Mouse (Mus musculus) ES-E14 (cell line): ENCODE data around the gene Sbno1. TPM values are rescaled to one million over a fixed set of nuclear protein-coding genes. Genes with fewer than 3 reads are reported as not detected.
"Not testable (repeated sequence)": the region's sequence is repeated elsewhere in the genome, so short reads cannot be mapped to it uniquely, and the experiment has no call there.

ENCODE experiments used
- DNase-seq: peaks from one replicate; pipeline ENCODE4 v3.0.0-alpha.2; 2013; ENCODE audit warnings: low read depth, low spot score
- H3K27ac ChIP-seq: 2 replicates; pipeline ENCODE4 v1.5.1; 2012; ENCODE audit warnings: low read depth, mild to moderate bottlenecking, low read length, moderate library complexity, mixed read lengths; ENCODE audit not compliant: poor library complexity, insufficient read depth, severe bottlenecking
- H3K36me3 ChIP-seq: 2 replicates; pipeline ENCODE4 v1.6.1; 2012; ENCODE audit warnings: mild to moderate bottlenecking, low read length, moderate library complexity, mixed read lengths; ENCODE audit not compliant: control insufficient read depth, poor library complexity, insufficient read depth, severe bottlenecking
- H3K4me1 ChIP-seq, 2 experiments: fragments of 150-350 bp in 1 of 2; sonication (generic) in 1 of 2; 2 replicates each; pipeline ENCODE4 v1.6.1; 2012; ENCODE audit warnings: low read length in 2 of 2, mild to moderate bottlenecking in 1 of 2, mixed read lengths in 1 of 2; ENCODE audit not compliant: control insufficient read depth in 2 of 2, insufficient read depth in 2 of 2, poor library complexity in 1 of 2
- H3K4me3 ChIP-seq, 2 experiments: fragments of 150-350 bp in 1 of 2; sonication (generic) in 1 of 2; 2 replicates each; pipeline ENCODE4 v1.5.1; 2012; ENCODE audit warnings: low read length in 2 of 2, low read depth in 1 of 2, mild to moderate bottlenecking in 1 of 2, mixed read lengths in 1 of 2; ENCODE audit not compliant: insufficient read depth in 1 of 2, poor library complexity in 1 of 2, severe bottlenecking in 1 of 2
- H3K9ac ChIP-seq: 2 replicates; pipeline ENCODE4 v1.6.1; 2012; ENCODE audit warnings: low read depth, mild to moderate bottlenecking, low read length, mixed read lengths; ENCODE audit not compliant: poor library complexity, insufficient read depth, severe bottlenecking
- H3K9me3 ChIP-seq: fragments of 150-350 bp; sonication (generic); 2 replicates; pipeline ENCODE4 v1.6.1; 2012; ENCODE audit warnings: low read depth, mild to moderate bottlenecking, low read length; ENCODE audit not compliant: control insufficient read depth, insufficient read depth
- CHD2 ChIP-seq: IDR thresholded peaks from 2 replicates; pipeline ENCODE4 v1.6.1; 2014; ENCODE audit warnings: mild to moderate bottlenecking, low read depth, low read length, inconsistent platforms
- HCFC1 ChIP-seq: IDR thresholded peaks from 2 replicates; pipeline ENCODE4 v1.6.1; 2012; ENCODE audit warnings: low read length, inconsistent platforms, borderline replicate concordance; ENCODE audit not compliant: insufficient read depth
- MAFK ChIP-seq: IDR thresholded peaks from 2 replicates; pipeline ENCODE4 v1.6.1; 2014; ENCODE audit warnings: mild to moderate bottlenecking, low read depth, low read length, inconsistent platforms; ENCODE audit not compliant: insufficient read depth
- ZC3H11A ChIP-seq: IDR thresholded peaks from 2 replicates; pipeline ENCODE4 v1.6.1; 2012; ENCODE audit warnings: low read depth, mild to moderate bottlenecking, inconsistent platforms, low read length, borderline replicate concordance
- ZNF384 ChIP-seq: IDR thresholded peaks from 2 replicates; pipeline ENCODE4 v1.6.1; 2012; ENCODE audit warnings: low read depth, low read length, inconsistent platforms
- in situ Hi-C, 2 experiments: fragments of 600-800 bp; cut with MboI; formaldehyde crosslinking; loops; one replicate each; pipeline ENCODE4 v1.15.1; 2025; ENCODE audit warnings: low sequenced_read_pairs in 2 of 2, inconsistent platforms in 1 of 2; ENCODE audit not compliant: unreplicated experiment in 2 of 2
- total RNA-seq: library from RNA; depleted of rRNA; stranded (reverse); fragments of 300-350 nt; gene quantifications from 2 replicates; pipeline ENCODE4 v1.2.3, GENCODE M21; 2012

Sbno1 gene
- total RNA-seq, 1 experiment: 86.4 TPM

DNA sequence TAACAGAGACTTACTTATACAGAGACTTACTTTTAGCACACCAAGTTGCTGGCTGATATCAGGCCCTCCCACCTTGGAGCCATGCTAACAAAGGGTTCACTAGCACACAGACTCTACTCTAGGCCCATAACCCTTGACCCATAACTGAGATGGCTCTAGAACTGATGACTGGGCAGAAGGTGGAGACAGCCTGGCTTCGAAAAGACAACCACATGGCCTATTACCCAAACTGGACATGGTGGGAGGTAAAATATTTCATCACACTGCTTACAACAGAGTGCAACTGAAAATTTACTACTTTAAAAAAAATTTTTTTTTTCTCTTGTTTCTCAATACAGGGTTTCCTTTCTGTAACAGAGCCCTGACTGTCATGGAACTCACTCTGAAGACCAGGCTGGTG is 42.0 kb upstream of the Sbno1 start:
- DNase-seq: no peak
- no peak for TF ChIP-seq ZC3H11A
- no peak for TF ChIP-seq MAFK
- no peak for TF ChIP-seq CHD2
- no peak for TF ChIP-seq HCFC1
- TF ChIP-seq ZNF384: no peak
- H3K27ac ChIP-seq: no peak overlapping the region
- in situ Hi-C loops: no loop called here
- no peak overlapping the region for H3K4me3 ChIP-seq
- H3K4me1 ChIP-seq: no peaks in the 10 kb centered on the region; a peak in 1 of 4 replicates
- no peaks in the 10 kb centered on the region for H3K9me3 ChIP-seq
- H3K36me3 ChIP-seq: peaks cover 6% of the 10 kb centered on the region; the same call in 1 of the 2 replicates
- no peak overlapping the region for H3K9ac ChIP-seq

DNA sequence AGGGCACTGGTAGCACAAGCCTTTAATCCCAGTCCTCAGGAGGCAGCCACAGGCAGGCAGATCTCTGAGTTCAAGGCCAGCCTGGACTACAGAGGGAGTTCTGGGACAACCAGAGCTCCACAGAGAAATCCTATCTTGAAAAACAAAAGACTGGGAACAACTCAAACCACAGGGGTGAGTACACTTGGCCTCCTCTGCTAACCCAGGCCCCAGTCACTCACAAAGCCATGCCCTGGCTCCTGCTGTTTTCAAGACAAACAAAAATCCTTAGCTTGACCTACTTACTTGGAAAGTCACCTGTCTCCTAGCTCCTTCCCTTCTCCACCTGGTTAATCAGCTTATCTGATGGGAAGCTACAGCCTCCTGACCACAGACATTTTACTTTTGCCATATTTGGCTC is 39.1 kb upstream of the Sbno1 start:
- Histone ChIP-seq H3K4me1 (peaks cover 0 to 2% of the 10 kb centered on the region in 2 experiments; a peak in 1 of 4 replicates), H3K36me3 (peaks cover 20% of the 10 kb centered on the region), H3K9ac (no peak overlapping the region), H3K27ac (no peak overlapping the region), H3K9me3 (no peaks in the 10 kb centered on the region), H3K4me3 (no peak overlapping the region)
- TF ChIP-seq ZC3H11A: no peak
- TF ChIP-seq MAFK: no peak
- TF ChIP-seq HCFC1: no peak
- TF ChIP-seq ZNF384: no peak
- no peak for TF ChIP-seq CHD2
- in situ Hi-C loops: no loop called here
- DNase-seq: no peak

DNA sequence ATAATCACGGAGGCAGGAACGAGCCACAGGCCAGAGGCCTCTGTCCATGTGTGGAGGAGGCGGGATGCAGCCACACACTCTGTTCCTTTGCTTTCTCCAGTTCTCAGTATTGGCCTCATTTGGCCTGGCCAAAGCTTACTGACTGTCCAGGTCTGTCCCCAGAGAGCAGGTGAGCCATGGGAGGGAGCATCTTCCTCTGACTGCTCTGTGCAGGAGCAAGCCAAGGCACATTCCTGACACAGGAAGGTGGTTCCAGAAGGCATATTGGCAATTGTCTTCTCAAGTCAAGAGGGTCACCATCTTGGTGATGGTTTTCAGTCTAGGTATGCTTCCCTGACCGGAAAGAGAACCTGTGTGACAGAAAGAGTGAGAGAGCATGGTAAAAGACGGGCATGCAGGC is 37.7 kb upstream of the Sbno1 start:
- in situ Hi-C loops: no loop called here
- H3K27ac ChIP-seq: no peak overlapping the region
- H3K4me3 ChIP-seq: no peak overlapping the region
- no peaks in the 10 kb centered on the region for H3K9me3 ChIP-seq
- H3K4me1 ChIP-seq: peaks cover 0 to 2% of the 10 kb centered on the region in 2 experiments; a peak in 1 of 4 replicates
- no peak overlapping the region for H3K9ac ChIP-seq
- TF ChIP-seq HCFC1: no peak
- TF ChIP-seq CHD2: no peak
- TF ChIP-seq MAFK: no peak
- no peak for TF ChIP-seq ZNF384
- TF ChIP-seq ZC3H11A: no peak
- peaks cover 29% of the 10 kb centered on the region for H3K36me3 ChIP-seq
- DNase-seq: no peak

DNA sequence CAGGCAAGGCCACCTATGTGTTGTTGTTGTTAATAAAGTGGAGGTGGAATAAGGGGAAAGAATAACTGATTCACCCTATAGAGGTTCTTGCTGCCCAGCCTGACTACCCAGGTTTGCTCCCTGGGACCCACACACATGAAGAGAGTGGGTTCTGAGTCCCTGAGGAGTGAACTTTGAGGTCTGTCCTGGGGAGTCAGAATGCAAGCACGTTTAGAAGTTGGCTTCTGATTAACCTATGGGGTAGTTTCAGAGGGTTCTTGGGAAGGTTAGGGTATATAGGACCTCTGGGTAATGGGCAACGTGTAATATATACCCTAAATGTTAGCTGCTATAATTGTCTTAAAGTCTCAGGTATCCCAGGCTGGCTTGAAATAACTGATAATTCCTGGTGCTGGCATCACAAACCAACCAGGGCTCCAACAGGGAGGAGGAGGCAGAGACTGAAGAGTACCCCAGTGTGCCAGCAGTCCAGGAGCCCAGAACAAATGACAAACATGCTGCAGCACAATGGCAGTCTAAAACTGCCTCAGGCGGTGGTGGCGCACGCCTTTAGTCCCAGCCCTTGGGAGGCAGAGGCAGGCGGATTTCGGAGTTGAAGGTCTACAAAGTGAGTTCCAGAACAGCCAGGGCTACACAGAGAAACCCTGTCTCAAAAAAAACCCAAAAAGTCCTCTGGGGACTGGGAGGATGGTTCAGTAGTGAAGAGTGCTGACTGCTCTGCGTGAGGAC is 36.7 kb upstream of the Sbno1 start:
- Histone ChIP-seq H3K4me3 (no peak overlapping the region), H3K27ac (no peak overlapping the region), H3K9ac (no peak overlapping the region), H3K9me3 (no peaks in the 10 kb centered on the region), H3K4me1 (peaks cover 0 to 2% of the 10 kb centered on the region in 2 experiments; a peak in 1 of 4 replicates), H3K36me3 (peaks cover 36% of the 10 kb centered on the region)
- no peak for TF ChIP-seq MAFK
- TF ChIP-seq ZNF384: no peak
- no peak for TF ChIP-seq HCFC1
- no peak; the same call in 1 of the 2 replicates for TF ChIP-seq CHD2
- no peak for TF ChIP-seq ZC3H11A
- in situ Hi-C loops: no loop called here
- no peak for DNase-seq

DNA sequence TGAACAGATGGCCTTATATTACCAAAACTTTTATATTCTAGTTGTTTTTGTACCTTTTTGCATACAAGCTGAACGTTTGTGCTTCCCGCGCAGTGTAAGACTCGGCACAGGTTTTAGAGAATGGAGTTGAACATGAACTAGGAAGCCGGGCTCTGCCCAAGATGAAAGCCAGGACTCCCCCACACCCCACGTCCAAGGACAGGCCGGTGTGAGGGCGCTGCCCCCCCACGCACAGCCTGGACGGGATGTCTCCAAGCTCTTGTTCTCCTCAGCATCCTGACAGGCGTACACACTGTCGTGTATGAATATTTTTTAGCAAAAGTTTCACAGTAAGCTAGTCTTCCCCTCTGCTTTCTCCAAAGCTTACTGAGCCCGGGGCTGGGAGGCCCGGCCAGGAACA is 35.1 kb upstream of the Sbno1 start:
- in situ Hi-C loops, H3K4me3 ChIP-seq, DNase-seq, H3K4me1 ChIP-seq, H3K27ac ChIP-seq, H3K9ac ChIP-seq, H3K9me3 ChIP-seq: not testable (repeated sequence)
- H3K36me3 ChIP-seq: peaks cover 46% of the 10 kb centered on the region
